Mouse (Mus musculus) myocyte (in vitro differentiated cells): ENCODE data around the gene C5ar2.

ENCODE experiments used
- CEBPB ChIP-seq: IDR thresholded peaks from 2 replicates; pipeline ENCODE4 v1.6.1; 2011; ENCODE audit warnings: mild to moderate bottlenecking, moderate library complexity; ENCODE audit not compliant: poor library complexity, insufficient read depth, severe bottlenecking
- MYOD1 ChIP-seq, 3 experiments: IDR thresholded peaks; one replicate each; pipeline ENCODE4 v1.6.1; 2011; ENCODE audit warnings: control low read depth in 2 of 3, low read depth in 2 of 3, mild to moderate bottlenecking in 2 of 3, moderate library complexity in 1 of 3; ENCODE audit not compliant: insufficient read length in 2 of 3, control insufficient read depth in 1 of 3
- POLR2A ChIP-seq: IDR thresholded peaks from one replicate; pipeline ENCODE4 v1.6.1; 2011; ENCODE audit warnings: low read depth, mild to moderate bottlenecking, control low read depth, moderate library complexity; ENCODE audit not compliant: insufficient read length
- POLR2AphosphoS2 ChIP-seq: IDR thresholded peaks from one replicate; pipeline ENCODE4 v1.6.1; 2011; ENCODE audit warnings: low read depth, control low read depth; ENCODE audit not compliant: insufficient read length
- REST ChIP-seq: IDR thresholded peaks from one replicate; pipeline ENCODE4 v1.6.1; 2011; ENCODE audit warnings: mild to moderate bottlenecking, control low read depth, moderate library complexity; ENCODE audit not compliant: insufficient read depth, insufficient read length
- TCF12 ChIP-seq: IDR thresholded peaks from one replicate; pipeline ENCODE4 v1.6.1; 2011; ENCODE audit warnings: mild to moderate bottlenecking, control low read depth; ENCODE audit not compliant: poor library complexity, insufficient read depth, severe bottlenecking
- TCF3 ChIP-seq: IDR thresholded peaks from one replicate; pipeline ENCODE4 v1.6.1; 2011; ENCODE audit warnings: low read depth, control low read depth; ENCODE audit not compliant: insufficient read length
- USF1 ChIP-seq: IDR thresholded peaks from one replicate; pipeline ENCODE4 v1.6.1; 2011; ENCODE audit warnings: low read depth, mild to moderate bottlenecking, control low read depth, moderate library complexity

DNA sequence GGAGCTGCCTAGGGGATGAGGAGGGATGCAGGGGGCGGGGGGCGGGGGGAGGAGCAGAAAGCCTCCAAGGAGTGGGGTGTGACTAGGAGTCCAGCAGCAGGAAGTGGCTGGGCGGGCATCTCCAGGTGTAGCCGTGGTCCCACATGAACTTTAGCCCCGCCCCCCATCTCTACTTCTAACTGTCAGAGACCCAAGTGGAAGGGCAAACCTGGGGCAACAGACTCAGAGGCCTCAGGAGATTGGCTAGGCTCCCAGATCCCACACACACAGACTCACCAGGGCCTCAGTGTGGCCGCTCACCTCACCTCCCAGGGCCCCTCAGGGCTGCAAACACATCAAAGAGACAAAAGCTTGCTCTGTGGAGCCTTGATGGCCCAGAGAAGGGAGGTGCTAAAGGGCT lies 47.3 kb downstream of the C5ar2 start:
- no peak for TF ChIP-seq POLR2A
- TF ChIP-seq USF1, result no peak
- TF ChIP-seq CEBPB, result no peak
- no peak for TF ChIP-seq REST
- no peak for TF ChIP-seq TCF3
- TF ChIP-seq TCF12, result no peak
- no peak for TF ChIP-seq MYOD1 (IDR thresholded peaks at IDR 0.05; ENCODE audit: control insufficient read depth in 1 of 3, insufficient read length in 2 of 3, low read depth in 2 of 3)
- TF ChIP-seq POLR2AphosphoS2, result no peak
